Mouse (Mus musculus) erythroblast, adult 5-6 weeks (primary cell): Measurements from ENCODE around the gene Nek5. TPM values are rescaled to one million over a fixed set of nuclear protein-coding genes. Genes with fewer than 3 reads are reported as not detected.
A peak's percentile ranks its signal among the peaks of the same experiment; 100 is the strongest.

Source experiments
- ATAC-seq: replicated peaks from 2 replicates; pipeline ENCODE4 v1.8.0; 2016; ENCODE audit warnings: moderate number of reproducible peaks, mild to moderate bottlenecking, moderate TSS enrichment, inconsistent platforms; ENCODE audit not compliant: poor library complexity, low FRiP score, severe bottlenecking
- total RNA-seq, 2 experiments: library from RNA; stranded (forward) in 1 of 2; stranded (reverse) in 1 of 2; fragments of 150-400 nt in 1 of 2; fragments of 200-764, 138-1000 nt in 1 of 2; gene quantifications; 2 replicates each; pipeline versions ENCODE4 v1.2.3 to v1.2.4; 2015 to 2017; ENCODE audit warnings: low replicate concordance in 2 of 2

Gene Nek5
- total RNA-seq, 2 experiments from 2014 or later, result 0.68 TPM; not detected in 1

DNA sequence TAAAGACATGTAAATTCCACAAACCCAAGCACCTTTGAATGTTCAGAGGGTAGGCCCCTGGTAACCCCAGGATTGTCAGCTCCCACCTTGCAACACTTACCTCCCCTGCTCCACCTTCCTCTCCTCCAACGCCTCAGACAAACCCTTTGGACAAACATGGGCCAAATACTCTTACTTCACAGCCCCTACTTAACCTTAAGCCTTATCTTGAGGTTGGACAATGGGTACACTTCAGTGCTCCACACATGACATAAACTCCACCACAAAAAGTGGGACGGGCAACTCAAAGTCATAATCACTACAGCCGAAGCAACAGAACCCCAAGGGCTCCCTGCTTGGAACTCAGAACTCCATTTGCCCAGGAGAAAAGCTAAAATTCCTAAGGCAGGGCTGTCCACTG lies 93.9 kb downstream of the Nek5 start:
- no peak for ATAC-seq

- ATAC-seq, result peak; percentile 56; the same call in 1 of the 2 replicates
Observed at GRCm38 (mm10) chr8:22028973-22029372, 95.9 kb downstream of the Nek5 start.

DNA sequence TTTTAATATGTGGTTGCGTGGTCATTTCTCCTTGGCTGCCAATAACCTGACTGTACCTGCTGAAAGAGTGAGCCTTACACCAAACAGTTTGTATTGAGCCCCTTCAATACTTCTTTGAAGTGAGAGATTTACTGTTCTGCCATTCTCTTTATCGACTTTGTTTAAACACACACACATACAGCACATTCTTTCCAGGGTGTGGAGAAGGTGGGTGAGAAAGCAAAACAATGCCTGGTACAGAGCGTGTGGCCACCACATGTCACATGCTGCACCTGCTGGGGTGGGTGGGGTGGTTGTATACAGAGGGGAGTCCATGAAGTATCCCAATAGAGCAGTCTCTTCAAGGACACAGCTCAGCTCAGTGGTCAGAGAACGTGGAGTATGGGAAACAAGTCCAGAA lies 99.6 kb downstream of the Nek5 start:
- ATAC-seq, result no peak

Other genes with a start within 250 kb of the Nek5 start
- gene Defb9, start 239.6 kb downstream of the Nek5 start, total RNA-seq (2015; ENCODE audit: low replicate concordance), result not detected in 2 replicates
- not detected in 2 replicates for gene Defb9, start 239.6 kb downstream of the Nek5 start, total RNA-seq (2017; ENCODE audit: low replicate concordance)
- gene Defb11, start 218.6 kb downstream of the Nek5 start, total RNA-seq (2015; ENCODE audit: low replicate concordance), result not detected in 2 replicates
- gene Defb11, start 218.6 kb downstream of the Nek5 start, total RNA-seq (2017; ENCODE audit: low replicate concordance), result not detected in 2 replicates
- not detected in 2 replicates for gene Defb15, start 192.3 kb downstream of the Nek5 start, total RNA-seq (2015; ENCODE audit: low replicate concordance)
- gene Defb15, start 192.3 kb downstream of the Nek5 start, total RNA-seq (2017; ENCODE audit: low replicate concordance), result not detected in 2 replicates
- not detected in 2 replicates for gene Defb35, start 186.7 kb downstream of the Nek5 start, total RNA-seq (2015; ENCODE audit: low replicate concordance)
- gene Defb35, start 186.7 kb downstream of the Nek5 start, total RNA-seq (2017; ENCODE audit: low replicate concordance), result not detected in 2 replicates
- gene Defb13, start 178.3 kb downstream of the Nek5 start, total RNA-seq (2015; ENCODE audit: low replicate concordance), result not detected in 2 replicates
- gene Defb13, start 178.3 kb downstream of the Nek5 start, total RNA-seq (2017; ENCODE audit: low replicate concordance), result not detected in 2 replicates
- gene Fam90a1a, start 166.3 kb downstream of the Nek5 start, total RNA-seq (2015; ENCODE audit: low replicate concordance), result not detected in 2 replicates
- not detected in 2 replicates for gene Fam90a1a, start 166.3 kb downstream of the Nek5 start, total RNA-seq (2017; ENCODE audit: low replicate concordance)
- gene Ccdc70, start 155.3 kb downstream of the Nek5 start, total RNA-seq (2015; ENCODE audit: low replicate concordance), result not detected in 2 replicates
- not detected in 2 replicates for gene Ccdc70, start 155.3 kb downstream of the Nek5 start, total RNA-seq (2017; ENCODE audit: low replicate concordance)
- 0.96 and 3.6 TPM in 2 replicates for gene Atp7b, start 64.7 kb downstream of the Nek5 start, total RNA-seq (2015; ENCODE audit: low replicate concordance)
- gene Atp7b, start 64.7 kb downstream of the Nek5 start, total RNA-seq (2017; ENCODE audit: low replicate concordance), result 4.0 and 4.3 TPM in 2 replicates
- 6.9 and 7.1 TPM in 2 replicates for gene Alg11, start 64.3 kb downstream of the Nek5 start, total RNA-seq (2015; ENCODE audit: low replicate concordance)
- 8.9 and 9.0 TPM in 2 replicates for gene Alg11, start 64.3 kb downstream of the Nek5 start, total RNA-seq (2017; ENCODE audit: low replicate concordance)
- 4.4 and 7.1 TPM in 2 replicates for gene Nek3, start 41.4 kb upstream of the Nek5 start, total RNA-seq (2015; ENCODE audit: low replicate concordance)
- gene Nek3, start 41.4 kb upstream of the Nek5 start, total RNA-seq (2017; ENCODE audit: low replicate concordance), result 5.9 and 7.7 TPM in 2 replicates
- 28.0 and 39.6 TPM in 2 replicates for gene Ckap2, start 60.8 kb upstream of the Nek5 start, total RNA-seq (2015; ENCODE audit: low replicate concordance)
- gene Ckap2, start 60.8 kb upstream of the Nek5 start, total RNA-seq (2017; ENCODE audit: low replicate concordance), result 34.1 and 40.0 TPM in 2 replicates
- gene Vps36, start 67.8 kb upstream of the Nek5 start, total RNA-seq (2015; ENCODE audit: low replicate concordance), result 10.0 and 12.3 TPM in 2 replicates
- gene Vps36, start 67.8 kb upstream of the Nek5 start, total RNA-seq (2017; ENCODE audit: low replicate concordance), result 8.5 and 11.8 TPM in 2 replicates
- gene Thsd1, start 102.3 kb upstream of the Nek5 start, total RNA-seq (2015; ENCODE audit: low replicate concordance), result 0.21 and 0.58 TPM in 2 replicates
- 0.28 TPM in 1 of 2 replicates, not detected in the other for gene Thsd1, start 102.3 kb upstream of the Nek5 start, total RNA-seq (2017; ENCODE audit: low replicate concordance)
- gene Tpte, start 158.4 kb upstream of the Nek5 start, total RNA-seq (2015; ENCODE audit: low replicate concordance), result not detected in 2 replicates
- not detected in 2 replicates for gene Tpte, start 158.4 kb upstream of the Nek5 start, total RNA-seq (2017; ENCODE audit: low replicate concordance)